Mouse (Mus musculus) MEL (cell line): ENCODE measurements at regions not wholly inside any gene's neighbourhood (a gene's known extent, or its start where the extent isn't known, plus 50 kb on each side); places are given as distances from the start of the nearest gene placed in this dataset.

ENCODE experiments used
- DNase-seq: peaks from one replicate; pipeline ENCODE4 v3.0.0; 2011; ENCODE audit warnings: low read depth, low spot score
- H3K27ac ChIP-seq: 2 replicates; pipeline ENCODE4 v1.5.1; 2012; ENCODE audit warnings: low read depth, mild to moderate bottlenecking, control low read depth, low read length, moderate library complexity; ENCODE audit not compliant: control insufficient read depth
- H3K27me3 ChIP-seq, 2 experiments: fragments of 150-350 bp in 1 of 2; sonication (generic) in 1 of 2; 2 replicates each; pipeline ENCODE4 v1.6.1; 2012; ENCODE audit warnings: low read length in 2 of 2, mild to moderate bottlenecking in 2 of 2, improper control_type of control experiment in 1 of 2, moderate library complexity in 1 of 2; ENCODE audit not compliant: insufficient read depth in 2 of 2, control insufficient read depth in 1 of 2
- H3K36me3 ChIP-seq, 2 experiments: 2 replicates each; pipeline ENCODE4 v1.6.1; 2012 to 2014; ENCODE audit warnings: low read length in 2 of 2, improper control_type of control experiment in 1 of 2, inconsistent platforms in 1 of 2, mild to moderate bottlenecking in 1 of 2; ENCODE audit not compliant: insufficient read depth in 2 of 2, control insufficient read depth in 1 of 2
- H3K4me1 ChIP-seq, 2 experiments: fragments of 150-350 bp in 1 of 2; sonication (generic) in 1 of 2; 2 replicates each; pipeline ENCODE4 v1.6.1; 2012; ENCODE audit warnings: low read length in 2 of 2, improper control_type of control experiment in 1 of 2, mild to moderate bottlenecking in 1 of 2; ENCODE audit not compliant: insufficient read depth in 2 of 2, control insufficient read depth in 1 of 2
- H3K4me3 ChIP-seq, 2 experiments: fragments of 150-350 bp in 1 of 2; sonication (generic) in 1 of 2; 2 replicates each; pipeline ENCODE4 v1.5.1; 2012; ENCODE audit warnings: low read depth in 2 of 2, low read length in 2 of 2, mild to moderate bottlenecking in 2 of 2, moderate library complexity in 2 of 2, control low read depth in 1 of 2, improper control_type of control experiment in 1 of 2; ENCODE audit not compliant: control insufficient read depth in 1 of 2, insufficient read depth in 1 of 2
- H3K79me2 ChIP-seq: 2 replicates; pipeline ENCODE4 v1.6.1; 2012; ENCODE audit warnings: mild to moderate bottlenecking, low read length, moderate library complexity; ENCODE audit not compliant: control insufficient read depth, poor library complexity, insufficient read depth
- H3K9ac ChIP-seq: 2 replicates; pipeline ENCODE4 v1.6.1; 2012; ENCODE audit warnings: low read depth, mild to moderate bottlenecking, control low read depth, low read length, moderate library complexity; ENCODE audit not compliant: control insufficient read depth, poor library complexity, severe bottlenecking
- H3K9me3 ChIP-seq: fragments of 150-350 bp; sonication (generic); replicated peaks from 2 replicates; pipeline ENCODE4 v1.6.1; 2012; ENCODE audit warnings: mild to moderate bottlenecking, low read length, improper control_type of control experiment, moderate library complexity; ENCODE audit not compliant: insufficient read depth
- CHD1 ChIP-seq: IDR thresholded peaks from 2 replicates; pipeline ENCODE4 v1.6.1; 2012; ENCODE audit warnings: low read depth, mild to moderate bottlenecking, inconsistent platforms, low read length, improper control_type of control experiment
- CHD2 ChIP-seq: IDR thresholded peaks from 2 replicates; pipeline ENCODE4 v1.6.1; 2011; ENCODE audit warnings: low read length, improper control_type of control experiment
- CTCF ChIP-seq, 3 experiments: IDR thresholded peaks in 2 of 3; conservative IDR thresholded peaks in 1 of 3; 2 replicates each; pipeline ENCODE4 v1.5.1; 2011 to 2012; ENCODE audit warnings: low read length in 3 of 3, low read depth in 2 of 3, mild to moderate bottlenecking in 2 of 3, improper control_type of control experiment in 1 of 3, inconsistent platforms in 1 of 3, mixed read lengths in 1 of 3, moderate library complexity in 1 of 3; ENCODE audit not compliant: control insufficient read depth in 1 of 3, insufficient read depth in 1 of 3, poor library complexity in 1 of 3, severe bottlenecking in 1 of 3
- JUND ChIP-seq: IDR thresholded peaks from 2 replicates; pipeline ENCODE4 v1.6.1; 2011; ENCODE audit warnings: low read depth, mild to moderate bottlenecking, improper control_type of control experiment, low read length
- KAT2A ChIP-seq: conservative IDR thresholded peaks from 2 replicates; pipeline ENCODE4 v1.6.1; 2012; ENCODE audit warnings: low read depth, low read length, improper control_type of control experiment, inconsistent platforms
- MAFK ChIP-seq: IDR thresholded peaks from 2 replicates; pipeline ENCODE4 v1.6.1; 2011; ENCODE audit warnings: low read depth, mild to moderate bottlenecking, low read length, improper control_type of control experiment, borderline replicate concordance
- MAX ChIP-seq: IDR thresholded peaks from 2 replicates; pipeline ENCODE4 v1.6.1; 2011; ENCODE audit warnings: low read length, improper control_type of control experiment
- MEF2A ChIP-seq: IDR thresholded peaks from 2 replicates; pipeline ENCODE4 v1.6.1; 2014; ENCODE audit warnings: low read depth, mild to moderate bottlenecking, inconsistent platforms, low read length, improper control_type of control experiment; ENCODE audit not compliant: poor library complexity, insufficient replicate concordance, severe bottlenecking; ENCODE audit errors: extremely low read depth
- MXI1 ChIP-seq: IDR thresholded peaks from 2 replicates; pipeline ENCODE4 v1.6.1; 2011; ENCODE audit warnings: mild to moderate bottlenecking, low read depth, low read length, improper control_type of control experiment
- MYB ChIP-seq: IDR thresholded peaks from 2 replicates; pipeline ENCODE4 v1.6.1; 2011; ENCODE audit warnings: mild to moderate bottlenecking, low read depth, low read length, improper control_type of control experiment
- MYC ChIP-seq: IDR thresholded peaks from 2 replicates; pipeline ENCODE4 v1.6.1; 2011; ENCODE audit warnings: low read depth, mild to moderate bottlenecking, low read length, improper control_type of control experiment, moderate library complexity
- NRF1 ChIP-seq: IDR thresholded peaks from 2 replicates; pipeline ENCODE4 v1.6.1; 2014; ENCODE audit warnings: low read depth, mild to moderate bottlenecking, inconsistent platforms, low read length, improper control_type of control experiment, moderate library complexity; ENCODE audit not compliant: poor library complexity, insufficient read depth, severe bottlenecking
- POLR2A ChIP-seq, 2 experiments: IDR thresholded peaks; 2 replicates each; pipeline ENCODE4 v1.6.1; 2011 to 2012; ENCODE audit warnings: low read length in 2 of 2, mild to moderate bottlenecking in 2 of 2, control low read depth in 1 of 2, improper control_type of control experiment in 1 of 2, low read depth in 1 of 2, moderate library complexity in 1 of 2; ENCODE audit not compliant: control insufficient read depth in 1 of 2, insufficient read depth in 1 of 2, poor library complexity in 1 of 2
- POLR2AphosphoS5 ChIP-seq: IDR thresholded peaks from 2 replicates; pipeline ENCODE4 v1.6.1; 2012; ENCODE audit warnings: low read depth, borderline replicate concordance, mild to moderate bottlenecking, inconsistent platforms, low read length, moderate library complexity, mixed read lengths
- RCOR1 ChIP-seq: IDR thresholded peaks from 2 replicates; pipeline ENCODE4 v1.6.1; 2012; ENCODE audit warnings: low read depth, mild to moderate bottlenecking, inconsistent platforms, low read length, improper control_type of control experiment
- TCF12 ChIP-seq: IDR thresholded peaks from 2 replicates; pipeline ENCODE4 v1.6.1; 2014; ENCODE audit warnings: low read depth, mild to moderate bottlenecking, inconsistent platforms, low read length, improper control_type of control experiment, moderate library complexity
- UBTF ChIP-seq: IDR thresholded peaks from 2 replicates; pipeline ENCODE4 v1.6.1; 2012; ENCODE audit warnings: low read depth, mild to moderate bottlenecking, inconsistent platforms, low read length, improper control_type of control experiment, moderate library complexity, borderline replicate concordance; ENCODE audit not compliant: insufficient read depth
- USF1 ChIP-seq: IDR thresholded peaks from 2 replicates; pipeline ENCODE4 v1.6.1; 2014; ENCODE audit warnings: low read depth, mild to moderate bottlenecking, inconsistent platforms, low read length, improper control_type of control experiment, moderate library complexity
- USF2 ChIP-seq, 2 experiments: IDR thresholded peaks; 2 replicates each; pipeline ENCODE4 v1.6.1; 2011 to 2012; ENCODE audit warnings: improper control_type of control experiment in 2 of 2, low read length in 2 of 2, borderline replicate concordance in 1 of 2, inconsistent platforms in 1 of 2, low read depth in 1 of 2, mild to moderate bottlenecking in 1 of 2; ENCODE audit not compliant: insufficient read depth in 1 of 2
- ZMIZ1 ChIP-seq: IDR thresholded peaks from 2 replicates; pipeline ENCODE4 v1.6.1; 2012; ENCODE audit warnings: low read depth, mild to moderate bottlenecking, inconsistent platforms, low read length, improper control_type of control experiment, moderate library complexity

- Histone ChIP-seq H3K4me1 (no peaks in the 10 kb centered on the region), H3K27ac (no peak overlapping the region), H3K9me3 (no peaks in the 10 kb centered on the region), H3K79me2 (no peaks in the 10 kb centered on the region), H3K9ac (no peak overlapping the region), H3K27me3 (no peaks in the 10 kb centered on the region), H3K36me3 (no peaks in the 10 kb centered on the region), H3K4me3 (no peak overlapping the region)
- DNase-seq: no peak
- TF ChIP-seq CTCF (IDR thresholded peaks at IDR 0.05 in 2 of 3, conservative IDR thresholded peaks at IDR 0.05 in 1 of 3; ENCODE audit: control insufficient read depth in 1 of 3, insufficient read depth in 1 of 3, low read depth in 2 of 3, low read length in 3 of 3, poor library complexity in 1 of 3, severe bottlenecking in 1 of 3) (no peak), CHD1 (no peak), RCOR1 (no peak), MAX (no peak)
Measured at GRCm38 (mm10) chr1:61359011-61359930, 279.4 kb upstream of the Pard3b start.

- TF ChIP-seq POLR2A (IDR thresholded peaks at IDR 0.05; ENCODE audit: control insufficient read depth in 1 of 2, insufficient read depth in 1 of 2, low read depth in 1 of 2, low read length in 2 of 2, poor library complexity in 1 of 2): no peak
- no peak for TF ChIP-seq MYC
- no peak for TF ChIP-seq MXI1
- no peak for TF ChIP-seq CHD1
- no peak for TF ChIP-seq USF1
- TF ChIP-seq CTCF (IDR thresholded peaks at IDR 0.05 in 2 of 3, conservative IDR thresholded peaks at IDR 0.05 in 1 of 3; ENCODE audit: control insufficient read depth in 1 of 3, insufficient read depth in 1 of 3, low read depth in 2 of 3, low read length in 3 of 3, poor library complexity in 1 of 3, severe bottlenecking in 1 of 3): no peak
- no peak for TF ChIP-seq CHD2
- TF ChIP-seq NRF1: no peak
- TF ChIP-seq MYB: no peak
- TF ChIP-seq UBTF: no peak
- TF ChIP-seq KAT2A: no peak
- no peak for TF ChIP-seq ZMIZ1
- TF ChIP-seq JUND: no peak
- no peak for TF ChIP-seq USF2 (IDR thresholded peaks at IDR 0.05; ENCODE audit: borderline replicate concordance in 1 of 2, insufficient read depth in 1 of 2, low read depth in 1 of 2, low read length in 2 of 2)
- TF ChIP-seq TCF12: no peak
- no peak for TF ChIP-seq MEF2A
- TF ChIP-seq POLR2AphosphoS5: no peak
- TF ChIP-seq MAFK: no peak
Measured at GRCm38 (mm10) chr1:61372581-61372980, 266.0 kb upstream of the Pard3b start.

More at GRCm38 (mm10) chr1:61372581-61372980, 266.0 kb upstream of the Pard3b start:
- no peaks in the 10 kb centered on the region for H3K79me2 ChIP-seq
- H3K36me3 ChIP-seq: no peaks in the 10 kb centered on the region
- H3K4me1 ChIP-seq: no peaks in the 10 kb centered on the region
- H3K27ac ChIP-seq: no peak overlapping the region
- no peak overlapping the region for H3K9ac ChIP-seq
- no peaks in the 10 kb centered on the region for H3K27me3 ChIP-seq
- H3K9me3 ChIP-seq: no peaks in the 10 kb centered on the region
- no peak overlapping the region for H3K4me3 ChIP-seq
- no peak for DNase-seq
